Mouse (Mus musculus): Measurements from ENCODE around the gene Pitpnm1.

- TF ChIP-seq POLR2A (IDR thresholded peaks at IDR 0.05; ENCODE audit: low read depth, low read length): no peak
- no peak for TF ChIP-seq CTCF (IDR thresholded peaks at IDR 0.05; ENCODE audit: borderline replicate concordance, insufficient read depth, low read length)
Measured at GRCm38 (mm10) chr19:4099837-4100717, at the start of gene Pitpnm1.
